Mouse (Mus musculus): ENCODE data around the gene Ceacam11. TPM values are rescaled to one million over a fixed set of nuclear protein-coding genes. Genes with fewer than 3 reads are reported as not detected.

Ceacam11 gene
- 0.05 TPM in 1 of 2 replicates, not detected in the other for polyA plus RNA-seq (2012; rRNA removed)

GRCm38 (mm10) chr7:17971824-17972223 is at the start of gene Ceacam11:
Gene Ceacam11, plus strand, starts transcription at chr7:17972124.

GRCm38 (mm10) chr7:18009589-18009988 is 37.7 kb downstream of the Ceacam11 start, which contains the start of gene Ceacam13:
Gene Ceacam13, plus strand, starts transcription at chr7:18009889.

Other genes with a start within 250 kb of the Ceacam11 start
- not detected in 2 replicates for gene Ceacam14, start 159.5 kb upstream of the Ceacam11 start, polyA plus RNA-seq (2012; rRNA removed)
- not detected in 2 replicates for gene Gm5155, start 100.4 kb upstream of the Ceacam11 start, polyA plus RNA-seq (2012; rRNA removed)
- not detected in 2 replicates for gene Ceacam13, start 37.8 kb downstream of the Ceacam11 start, polyA plus RNA-seq (2012; rRNA removed)
- not detected in 2 replicates for gene Ceacam12, start 93.8 kb downstream of the Ceacam11 start, polyA plus RNA-seq (2012; rRNA removed)
- not detected in 2 replicates for gene Igfl3, start 204.4 kb downstream of the Ceacam11 start, polyA plus RNA-seq (2012; rRNA removed)